Mouse (Mus musculus) hindbrain, embryonic 15.5 days (tissue): ENCODE results near the gene Dguok. TPM values are rescaled to one million over a fixed set of nuclear protein-coding genes. Genes with fewer than 3 reads are reported as not detected.

ENCODE experiments used
- ATAC-seq: fragments of 200-750 bp; cut with Nextera tagmentation; 2 replicates; pipeline ENCODE4 v1.8.0; 2017; ENCODE audit warnings: low read depth, moderate number of reproducible peaks, moderate TSS enrichment; ENCODE audit not compliant: low FRiP score
- H3K27ac ChIP-seq: fragments of 300-500 bp; sonication (generic); replicated peaks from 2 replicates; pipeline ENCODE4 v1.5.1; 2015; ENCODE audit warnings: mild to moderate bottlenecking, inconsistent platforms
- H3K27me3 ChIP-seq: fragments of 300-500 bp; sonication (generic); 2 replicates; pipeline ENCODE4 v1.6.1; 2015; ENCODE audit warnings: control low read depth, inconsistent platforms
- H3K36me3 ChIP-seq: fragments of 300-500 bp; sonication (generic); 2 replicates; pipeline ENCODE4 v1.6.1; 2015; ENCODE audit warnings: control low read depth, inconsistent platforms
- H3K4me1 ChIP-seq: fragments of 300-500 bp; sonication (generic); replicated peaks from 2 replicates; pipeline ENCODE4 v1.6.1; 2015; ENCODE audit warnings: control low read depth, inconsistent platforms
- H3K4me2 ChIP-seq: fragments of 300-500 bp; sonication (generic); 2 replicates; pipeline ENCODE4 v1.6.1; 2015; ENCODE audit warnings: moderate library complexity, mild to moderate bottlenecking, inconsistent platforms
- H3K4me3 ChIP-seq: fragments of 300-500 bp; sonication (generic); 2 replicates; pipeline ENCODE4 v1.5.1; 2015; ENCODE audit warnings: mild to moderate bottlenecking, inconsistent platforms
- H3K9ac ChIP-seq: fragments of 300-500 bp; sonication (generic); 2 replicates; pipeline ENCODE4 v1.6.1; 2015; ENCODE audit warnings: inconsistent platforms
- H3K9me3 ChIP-seq: fragments of 300-500 bp; sonication (generic); 2 replicates; pipeline ENCODE4 v1.6.1; 2016; ENCODE audit warnings: control low read depth, inconsistent platforms
- WGBS: fragments of 180-500 bp; shearing (Covaris S2); methylation state at CpG from one replicate; pipeline ENCODE4 v1.1.7; 2015; 5-methylcytosine and 5-hydroxymethylcytosine counted together
- polyA plus RNA-seq: library from polyadenylated mRNA; unstranded; fragments of >200 nt; fragmentation: Nextera tagmentation; extraction: Ambion mirVana; gene quantifications from 2 replicates; pipeline ENCODE4 v1.2.1, GENCODE M21; 2015

Gene Dguok
- polyA plus RNA-seq, result 66.2 and 68.5 TPM in 2 replicates

DNA sequence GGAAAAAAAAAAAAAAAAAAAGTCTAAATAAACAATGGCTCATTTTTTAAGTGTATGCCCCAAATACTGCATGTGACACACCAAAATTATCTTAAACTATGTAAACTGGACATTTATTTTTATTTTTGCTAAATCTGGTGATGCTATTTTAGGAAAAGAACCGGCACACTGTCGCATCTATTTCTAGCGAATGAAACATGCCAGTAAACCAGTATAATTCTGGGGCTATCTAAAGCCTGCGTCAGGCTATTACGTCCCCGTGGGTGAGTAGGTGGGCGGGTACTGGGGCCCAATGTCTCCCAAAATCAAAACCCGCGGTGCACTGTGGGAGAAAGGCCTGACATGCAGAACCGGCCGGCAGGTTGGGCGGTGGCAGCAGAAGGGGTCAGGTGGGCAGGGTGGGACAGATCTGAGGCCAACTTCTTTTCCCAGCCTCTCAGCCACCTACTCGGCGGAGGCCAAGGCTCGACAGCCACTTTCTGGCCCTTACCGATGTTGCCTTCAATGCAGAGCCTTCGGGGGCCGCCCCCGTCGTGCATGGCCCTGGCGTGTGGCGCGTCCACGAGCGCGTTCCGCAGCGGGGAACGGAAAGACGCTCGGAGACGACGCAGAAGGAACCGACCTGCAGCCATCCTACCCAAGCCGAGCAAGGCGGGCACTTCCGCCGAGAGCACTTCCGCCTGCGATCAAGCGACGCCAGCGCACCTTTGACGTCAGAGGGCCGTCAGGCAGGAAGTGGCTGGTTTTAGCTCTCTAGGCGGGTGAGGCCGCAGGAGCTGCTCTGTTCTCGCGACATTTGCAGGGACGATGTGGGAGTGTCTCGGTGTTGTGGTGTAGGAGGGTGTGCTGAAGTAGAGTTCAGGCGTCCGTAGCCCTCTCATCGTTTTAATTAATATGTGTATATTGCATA is at the start of gene Dguok:
Dguok (minus strand) TSS at position 712 of the 910 bp plus-strand sequence.
- peak; percentile 99 for ATAC-seq
- Histone ChIP-seq H3K9ac (peak within 1 kb of the TSS; percentile 82), H3K4me2 (peak within 1 kb of the TSS; percentile 84), H3K4me3 (peak within 1 kb of the TSS; percentile 85), H3K9me3 (no peaks in the 10 kb centered on the region), H3K36me3 (no peaks in the 10 kb centered on the region), H3K27me3 (no peaks in the 10 kb centered on the region), H3K27ac (peak within 1 kb of the TSS; percentile 98), H3K4me1 (peaks cover 20% of the 10 kb centered on the region)
- WGBS, result under 1% methylated on average over 54 of the region's 54 CpGs

DNA sequence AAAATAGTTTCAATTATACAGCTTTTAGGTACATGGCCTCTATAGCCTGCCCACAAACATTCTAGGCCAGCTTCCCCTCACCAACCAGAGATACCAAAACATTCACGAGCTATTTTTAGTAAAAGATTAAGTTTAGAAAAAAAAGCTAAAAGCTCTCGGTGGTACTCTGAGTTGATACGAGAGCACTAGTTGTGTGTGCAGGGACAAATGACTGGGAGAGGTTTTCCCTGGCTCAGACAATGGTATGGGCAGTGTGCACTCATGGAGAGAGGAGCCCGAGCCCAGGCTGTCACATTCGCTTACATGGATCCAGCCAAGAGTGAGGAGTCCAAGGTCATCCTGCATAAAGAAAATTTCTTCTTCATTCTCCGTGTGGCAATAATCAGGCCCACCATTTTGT is 49.2 kb upstream of the Dguok start:
- no peak overlapping the region for H3K27ac ChIP-seq
- H3K27me3 ChIP-seq, result no peaks in the 10 kb centered on the region
- 84% methylated on average over 6 of the region's 6 CpGs for WGBS
- peaks cover 70% of the 10 kb centered on the region for H3K36me3 ChIP-seq
- no peak for ATAC-seq
- no peaks in the 10 kb centered on the region for H3K4me1 ChIP-seq
- no peaks in the 10 kb centered on the region for H3K9me3 ChIP-seq
- H3K9ac ChIP-seq, result no peak overlapping the region
- H3K4me3 ChIP-seq, result no peak overlapping the region
- H3K4me2 ChIP-seq, result no peak overlapping the region

DNA sequence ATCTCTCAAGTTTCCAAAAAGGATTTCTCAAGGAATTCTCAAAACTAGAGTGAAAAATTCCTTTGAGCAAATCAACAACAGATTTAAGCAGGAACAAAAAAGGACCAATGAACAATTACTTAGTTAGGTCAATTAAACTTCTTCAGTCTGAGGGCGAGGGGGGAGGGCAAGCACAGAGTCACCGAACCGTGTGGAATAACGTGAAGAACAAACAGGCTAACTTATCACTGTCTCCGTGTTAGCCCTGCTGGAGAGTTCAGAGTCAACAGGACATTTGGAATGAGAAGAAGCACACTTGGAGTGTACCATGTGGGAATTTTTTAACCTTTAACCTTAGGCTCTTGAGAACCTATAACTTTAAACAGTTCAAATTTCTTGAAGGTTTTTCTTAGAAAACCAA is 41.6 kb upstream of the Dguok start:
- 32% methylated on average over 5 of the region's 5 CpGs for WGBS

DNA sequence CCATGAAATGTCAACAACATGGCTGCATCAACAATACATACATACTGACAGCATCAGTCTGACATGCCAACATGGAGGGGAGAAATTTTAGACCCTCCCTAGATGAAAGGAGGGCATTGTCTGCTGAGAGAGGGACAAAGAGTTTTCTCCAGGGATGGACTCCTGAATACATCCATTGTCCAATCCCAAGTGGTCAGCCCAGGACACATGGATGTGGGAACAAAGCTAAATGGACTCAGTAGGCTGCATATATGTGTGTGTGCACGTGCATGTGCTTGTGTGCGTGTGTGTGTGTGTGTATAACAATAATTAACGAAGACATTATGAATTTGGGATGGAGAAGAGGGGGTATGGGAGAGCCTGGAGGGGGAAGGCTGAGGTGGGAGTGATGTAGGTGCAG is 39.0 kb upstream of the Dguok start:
- Histone ChIP-seq H3K4me1 (no peaks in the 10 kb centered on the region), H3K4me2 (no peak overlapping the region), H3K36me3 (peaks cover 31% of the 10 kb centered on the region), H3K27ac (no peak overlapping the region), H3K9ac (no peak overlapping the region), H3K4me3 (no peak overlapping the region), H3K27me3 (no peaks in the 10 kb centered on the region), H3K9me3 (no peaks in the 10 kb centered on the region)
- no peak for ATAC-seq
- WGBS, result 85% methylated on average over 3 of the region's 3 CpGs

More for the DNA sequence above, 41.6 kb upstream of the Dguok start:
- Histone ChIP-seq H3K4me3 (no peak overlapping the region), H3K4me1 (no peaks in the 10 kb centered on the region), H3K9ac (no peak overlapping the region), H3K36me3 (peaks cover 39% of the 10 kb centered on the region), H3K27ac (no peak overlapping the region), H3K4me2 (no peak overlapping the region), H3K9me3 (no peaks in the 10 kb centered on the region), H3K27me3 (no peaks in the 10 kb centered on the region)
- no peak for ATAC-seq

DNA sequence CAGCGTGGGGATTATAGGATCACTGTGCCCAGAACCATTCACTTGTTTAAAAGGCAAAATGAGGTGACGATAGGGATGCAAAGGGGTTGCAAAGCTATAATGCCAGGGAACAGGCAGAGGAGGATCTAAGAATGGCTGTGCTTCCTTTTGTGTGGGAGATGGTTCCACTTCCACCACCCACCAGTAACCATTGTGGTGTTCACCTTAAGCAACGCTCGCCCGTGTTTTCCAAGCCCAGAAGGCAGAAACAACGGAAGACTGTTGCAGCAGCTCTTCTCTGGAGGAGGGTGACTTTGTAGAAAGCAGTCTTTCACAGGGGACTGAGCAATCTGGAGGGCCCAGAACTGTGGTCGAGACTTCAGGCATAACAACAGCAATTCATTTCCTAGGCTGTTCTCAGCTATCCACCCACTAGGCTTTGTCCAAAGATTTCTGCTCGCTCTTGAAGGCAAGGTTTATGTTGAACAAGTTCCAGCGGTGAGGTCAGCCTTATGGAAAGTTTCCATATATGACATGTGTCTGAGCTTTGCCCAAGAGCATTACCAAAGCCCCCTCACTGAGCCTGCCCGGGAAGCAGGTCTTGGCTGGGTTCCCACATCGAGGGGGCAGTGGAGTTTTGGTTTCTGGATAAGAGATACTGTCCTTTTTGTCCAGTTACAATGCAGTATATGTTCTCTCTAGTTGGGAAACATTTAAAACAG is 35.1 kb upstream of the Dguok start:
- H3K27me3 ChIP-seq, result no peaks in the 10 kb centered on the region
- 78% methylated on average over 11 of the region's 11 CpGs for WGBS
- no peak overlapping the region for H3K4me3 ChIP-seq
- H3K9ac ChIP-seq, result no peak overlapping the region
- H3K27ac ChIP-seq, result no peak overlapping the region
- ATAC-seq, result no peak
- H3K9me3 ChIP-seq, result no peaks in the 10 kb centered on the region
- H3K4me2 ChIP-seq, result no peak overlapping the region
- peaks cover 23% of the 10 kb centered on the region for H3K36me3 ChIP-seq
- H3K4me1 ChIP-seq, result 0 out of 2 replicates have a peak, but pooled peaks cover 5% of the 10 kb centered on the region

DNA sequence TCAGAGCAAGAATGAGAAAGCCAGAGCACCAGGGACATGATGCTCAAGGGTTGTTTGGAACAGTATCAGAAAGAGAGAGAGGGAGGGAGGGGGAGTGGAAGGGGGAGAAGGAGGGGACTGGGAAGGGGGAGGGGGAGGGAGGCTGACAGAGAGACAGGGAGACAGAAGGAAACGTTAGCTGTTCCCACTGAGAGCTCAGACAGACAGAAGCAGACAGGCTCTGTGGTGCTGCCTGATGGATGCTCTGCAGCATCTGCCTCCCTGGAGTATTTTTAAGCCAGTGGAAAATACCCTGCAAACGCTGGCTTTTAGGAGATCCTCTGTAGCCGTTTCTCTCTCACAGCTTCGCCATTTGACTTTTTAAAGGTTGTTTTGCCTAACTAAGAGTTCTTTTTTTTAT is 33.2 kb upstream of the Dguok start:
- no peaks in the 10 kb centered on the region for H3K9me3 ChIP-seq
- peaks cover 5% of the 10 kb centered on the region for H3K36me3 ChIP-seq
- no peak for ATAC-seq
- 39% methylated on average over 4 of the region's 4 CpGs for WGBS
- no peak overlapping the region for H3K4me3 ChIP-seq
- no peak overlapping the region for H3K4me2 ChIP-seq
- H3K27me3 ChIP-seq, result no peaks in the 10 kb centered on the region
- H3K4me1 ChIP-seq, result 0 out of 2 replicates have a peak, but pooled peaks cover 5% of the 10 kb centered on the region
- H3K27ac ChIP-seq, result no peak overlapping the region
- H3K9ac ChIP-seq, result no peak overlapping the region

DNA sequence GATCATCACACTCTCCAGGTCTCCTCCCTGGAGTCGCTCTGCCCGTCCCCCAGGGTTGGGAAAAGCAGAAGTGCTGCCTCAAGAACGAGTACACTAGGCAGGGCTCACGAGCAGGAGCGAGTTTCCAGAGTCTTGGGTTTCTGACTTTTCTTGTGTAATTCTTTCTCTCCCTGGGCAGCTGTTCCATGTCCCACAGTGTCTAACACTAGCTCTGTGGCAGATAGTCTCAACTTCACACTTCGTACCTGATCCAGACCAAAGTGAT is 30.0 kb upstream of the Dguok start:
- WGBS, result 57% methylated on average over 6 of the region's 6 CpGs
- H3K9ac ChIP-seq, result no peak overlapping the region
- no peaks in the 10 kb centered on the region for H3K36me3 ChIP-seq
- H3K9me3 ChIP-seq, result no peaks in the 10 kb centered on the region
- ATAC-seq, result no peak
- no peak overlapping the region for H3K27ac ChIP-seq
- H3K27me3 ChIP-seq, result no peaks in the 10 kb centered on the region
- 0 out of 2 replicates have a peak, but pooled peaks cover 5% of the 10 kb centered on the region for H3K4me1 ChIP-seq
- no peak overlapping the region for H3K4me2 ChIP-seq
- H3K4me3 ChIP-seq, result no peak overlapping the region

DNA sequence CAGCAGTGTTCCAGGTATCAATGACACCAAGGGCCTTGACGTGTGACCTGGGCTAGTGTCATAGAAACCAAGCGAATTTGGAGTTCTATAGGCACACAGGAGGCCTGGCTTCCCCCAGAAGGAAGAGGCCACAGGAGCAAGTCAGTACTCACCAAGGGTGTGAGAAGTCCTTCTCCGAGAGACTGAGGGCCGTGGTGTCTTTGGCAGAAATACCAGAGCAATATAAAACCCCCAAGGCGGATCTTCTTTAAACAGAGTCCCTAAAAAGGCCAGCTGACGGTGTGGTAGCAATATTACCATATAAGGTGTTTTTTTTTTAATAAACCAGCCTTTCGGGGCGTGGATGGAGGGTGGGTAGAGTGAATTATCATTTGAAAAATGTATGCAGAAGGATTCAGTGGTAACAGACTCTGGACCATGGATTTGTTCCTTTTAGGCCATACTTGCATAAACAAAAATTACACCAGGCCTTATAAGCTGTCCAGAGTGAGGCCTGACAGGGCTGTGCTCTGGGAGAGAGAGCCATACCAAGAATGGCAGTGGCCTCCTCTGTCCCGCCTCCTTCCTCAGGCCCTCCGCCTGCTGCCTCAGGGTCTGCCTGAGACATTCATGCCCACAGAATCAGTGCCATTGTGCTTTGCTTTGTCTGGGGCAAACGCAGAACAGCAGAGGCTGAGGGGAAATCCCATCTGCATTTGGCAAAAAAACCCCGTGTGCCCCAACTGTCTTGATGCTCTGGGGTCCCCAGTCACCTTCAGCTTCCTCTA is 29.4 kb upstream of the Dguok start, which contains the start of gene Actg2:
Actg2 (minus strand) TSS at position 238 of the 767 bp plus-strand sequence.
- 69% methylated on average over 12 of the region's 12 CpGs for WGBS
- ATAC-seq, result no peak

DNA sequence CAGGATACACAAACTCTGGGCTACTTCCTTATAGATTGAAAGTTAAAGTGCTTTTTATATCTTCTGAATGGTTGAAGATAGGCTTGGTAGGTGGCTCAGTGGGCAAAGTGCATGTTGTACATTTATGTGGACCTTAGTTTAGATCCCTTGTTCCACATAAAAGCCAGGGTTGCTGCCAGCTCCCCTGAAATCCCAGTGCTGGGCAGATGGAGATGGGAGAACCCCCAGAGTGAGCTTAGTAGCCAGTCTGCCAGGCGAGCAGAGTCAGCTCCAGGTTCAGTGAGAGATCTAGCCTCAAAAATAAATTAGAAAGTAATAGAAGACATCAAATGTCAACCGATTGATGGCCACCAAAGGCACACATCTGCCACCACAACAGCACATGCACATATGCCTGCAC is 25.8 kb upstream of the Dguok start:
- no peak overlapping the region for H3K9ac ChIP-seq
- no peak overlapping the region for H3K27ac ChIP-seq
- H3K36me3 ChIP-seq, result no peaks in the 10 kb centered on the region
- WGBS, result 79% methylated on average over 2 of the region's 2 CpGs
- no peak overlapping the region for H3K4me2 ChIP-seq
- no peaks in the 10 kb centered on the region for H3K27me3 ChIP-seq
- no peaks in the 10 kb centered on the region for H3K9me3 ChIP-seq
- no peaks in the 10 kb centered on the region for H3K4me1 ChIP-seq
- ATAC-seq, result no peak
- H3K4me3 ChIP-seq, result no peak overlapping the region

More for the DNA sequence above, 29.4 kb upstream of the Dguok start, which contains the start of gene Actg2:
- Histone ChIP-seq H3K4me3 (no peak within 1 kb of the TSS), H3K27me3 (no peaks in the 10 kb centered on the region), H3K4me1 (0 out of 2 replicates have a peak, but pooled peaks cover 5% of the 10 kb centered on the region), H3K27ac (no peak within 1 kb of the TSS), H3K9ac (no peak within 1 kb of the TSS), H3K4me2 (no peak within 1 kb of the TSS), H3K9me3 (no peaks in the 10 kb centered on the region), H3K36me3 (no peaks in the 10 kb centered on the region)

DNA sequence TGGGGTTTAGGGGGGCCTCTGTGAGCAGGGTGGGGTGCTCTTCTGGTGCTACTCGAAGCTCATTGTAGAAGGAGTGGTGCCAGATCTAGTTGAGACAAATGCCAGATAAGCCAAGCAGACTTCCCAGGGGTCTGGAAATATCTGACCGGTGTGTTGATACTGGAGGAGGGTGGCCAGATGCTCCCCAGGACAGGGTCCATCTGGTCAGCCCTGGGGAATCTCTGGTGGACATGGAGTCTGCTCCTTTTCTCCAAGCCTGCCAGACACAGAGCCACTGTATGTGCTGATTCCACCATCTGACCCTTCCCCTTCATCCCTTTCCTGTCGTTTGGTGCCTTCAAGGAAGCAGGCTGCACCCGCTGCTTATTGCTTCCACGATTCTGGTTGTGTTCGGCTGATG is 16.4 kb upstream of the Dguok start:
- no peak overlapping the region for H3K4me2 ChIP-seq
- H3K4me3 ChIP-seq, result no peak overlapping the region
- H3K27me3 ChIP-seq, result no peaks in the 10 kb centered on the region
- H3K4me1 ChIP-seq, result no peaks in the 10 kb centered on the region
- H3K9me3 ChIP-seq, result no peaks in the 10 kb centered on the region
- no peak overlapping the region for H3K27ac ChIP-seq
- H3K36me3 ChIP-seq, result no peaks in the 10 kb centered on the region
- H3K9ac ChIP-seq, result no peak overlapping the region
- 67% methylated on average over 6 of the region's 6 CpGs for WGBS
- no peak for ATAC-seq

DNA sequence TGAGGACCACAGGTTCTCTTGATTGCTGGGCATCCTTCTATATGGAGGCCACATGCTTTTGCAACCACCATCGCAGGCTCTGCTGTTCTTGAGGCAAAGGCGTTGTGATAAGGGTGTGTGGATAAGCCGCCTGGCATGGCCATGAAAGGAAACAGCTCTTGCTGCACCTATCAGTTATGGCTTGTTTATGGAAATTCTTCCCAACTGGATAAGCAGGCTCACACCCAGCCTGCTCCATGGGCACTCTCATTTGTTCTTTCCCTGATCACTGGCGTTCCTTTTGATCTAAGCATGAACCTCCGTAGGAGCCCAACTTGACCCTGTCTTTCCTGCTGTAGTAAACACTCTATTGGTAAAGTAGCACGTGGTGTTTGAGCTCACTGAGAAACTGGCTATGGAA is 15.0 kb upstream of the Dguok start:
- no peak overlapping the region for H3K9ac ChIP-seq
- no peak overlapping the region for H3K27ac ChIP-seq
- 81% methylated on average over 6 of the region's 6 CpGs for WGBS

DNA sequence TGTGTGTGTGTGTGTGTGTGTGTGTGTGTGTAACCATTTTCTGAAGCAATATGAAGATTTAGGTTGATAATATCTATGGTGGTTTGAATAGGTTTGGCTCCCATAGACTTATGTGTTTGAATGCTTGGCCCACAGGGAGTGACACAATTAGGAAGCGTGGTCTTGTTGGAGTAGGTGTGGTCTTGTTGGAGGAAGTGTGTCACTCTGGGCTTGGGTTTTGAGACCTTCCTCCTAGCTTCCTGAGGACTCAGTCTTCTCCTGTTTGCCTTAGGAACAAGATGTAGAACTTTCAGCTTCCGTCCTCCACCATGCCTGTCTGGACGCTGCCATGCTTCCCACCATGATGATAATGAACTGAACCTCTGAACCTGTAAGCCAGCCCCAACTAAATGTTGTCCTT is 11.9 kb upstream of the Dguok start:
- Histone ChIP-seq H3K4me2 (no peak overlapping the region), H3K9ac (no peak overlapping the region), H3K4me1 (no peaks in the 10 kb centered on the region), H3K36me3 (no peaks in the 10 kb centered on the region), H3K27me3 (no peaks in the 10 kb centered on the region), H3K27ac (no peak overlapping the region), H3K9me3 (no peaks in the 10 kb centered on the region), H3K4me3 (no peak overlapping the region)
- no peak for ATAC-seq
- WGBS, result 88% methylated on average over 3 of the region's 3 CpGs

More for the DNA sequence above, 15.0 kb upstream of the Dguok start:
- H3K9me3 ChIP-seq, result no peaks in the 10 kb centered on the region
- no peak for ATAC-seq
- no peak overlapping the region for H3K4me3 ChIP-seq
- no peaks in the 10 kb centered on the region for H3K4me1 ChIP-seq
- H3K4me2 ChIP-seq, result no peak overlapping the region
- no peaks in the 10 kb centered on the region for H3K27me3 ChIP-seq
- no peaks in the 10 kb centered on the region for H3K36me3 ChIP-seq
